Mouse (Mus musculus) right cerebral cortex, postnatal 14 days (tissue): ENCODE results near the gene Nabp2.

Source experiments
- DNase-seq: peaks from one replicate; pipeline ENCODE4 v3.0.0; 2022

Nabp2 gene

GRCm38 (mm10) chr10:128380565-128380964 is 30.7 kb downstream of the Nabp2 start:
- no peak for DNase-seq

GRCm38 (mm10) chr10:128379260-128379659 is 32.0 kb downstream of the Nabp2 start:
- DNase-seq, result no peak

GRCm38 (mm10) chr10:128378462-128378861 is 32.8 kb downstream of the Nabp2 start:
- no peak for DNase-seq

GRCm38 (mm10) chr10:128377940-128378448 is 33.3 kb downstream of the Nabp2 start:
- DNase-seq, result no peak

GRCm38 (mm10) chr10:128377222-128377939 is 33.9 kb downstream of the Nabp2 start:
- DNase-seq, result peak; percentile 52

GRCm38 (mm10) chr10:128376455-128377211 is 34.7 kb downstream of the Nabp2 start, which contains the start of gene Ankrd52:
TSS of gene Ankrd52 (plus strand) at chr10:128377115.
- DNase-seq, result peak; percentile 82

GRCm38 (mm10) chr10:128376099-128376454 is 35.2 kb downstream of the Nabp2 start:
- DNase-seq, result no peak

GRCm38 (mm10) chr10:128374393-128374792 is 36.9 kb downstream of the Nabp2 start:
- DNase-seq, result no peak

- no peak for DNase-seq
Measured at GRCm38 (mm10) chr10:128372989-128373748, 38.1 kb downstream of the Nabp2 start.

- no peak for DNase-seq
Measured at GRCm38 (mm10) chr10:128372142-128372541, 39.1 kb downstream of the Nabp2 start.

GRCm38 (mm10) chr10:128370601-128371000 is 40.7 kb downstream of the Nabp2 start:
- DNase-seq, result no peak

GRCm38 (mm10) chr10:128370021-128370420 is 41.3 kb downstream of the Nabp2 start:
- no peak for DNase-seq

- no peak for DNase-seq
Measured at GRCm38 (mm10) chr10:128369599-128369998, 41.7 kb downstream of the Nabp2 start.

GRCm38 (mm10) chr10:128369218-128369543 is 42.1 kb downstream of the Nabp2 start:
- DNase-seq, result no peak

- peak; percentile 88 for DNase-seq
Measured at GRCm38 (mm10) chr10:128368402-128369217, 42.7 kb downstream of the Nabp2 start, which contains the start of gene Coq10a. TSS of gene Coq10a (minus strand) at chr10:128368997.

- DNase-seq, result no peak
Measured at GRCm38 (mm10) chr10:128367899-128368401, 43.3 kb downstream of the Nabp2 start.

- no peak for DNase-seq
Measured at GRCm38 (mm10) chr10:128362568-128362967, 48.7 kb downstream of the Nabp2 start.

GRCm38 (mm10) chr10:128361836-128362235 is 49.5 kb downstream of the Nabp2 start:
- DNase-seq, result no peak

GRCm38 (mm10) chr10:128359226-128359625 is 52.1 kb downstream of the Nabp2 start:
- no peak for DNase-seq

- peak; percentile 69 for DNase-seq
Measured at GRCm38 (mm10) chr10:128358796-128359195, 52.5 kb downstream of the Nabp2 start.
